Mouse (Mus musculus) retina, adult 2 months (tissue): ENCODE measurements around the gene Inpp5e.

Experiments
- DNase-seq: peaks from one replicate; pipeline ENCODE4 v3.0.0-alpha.2; 2012; ENCODE audit warnings: low read depth, low spot score

The Inpp5e gene

DNA sequence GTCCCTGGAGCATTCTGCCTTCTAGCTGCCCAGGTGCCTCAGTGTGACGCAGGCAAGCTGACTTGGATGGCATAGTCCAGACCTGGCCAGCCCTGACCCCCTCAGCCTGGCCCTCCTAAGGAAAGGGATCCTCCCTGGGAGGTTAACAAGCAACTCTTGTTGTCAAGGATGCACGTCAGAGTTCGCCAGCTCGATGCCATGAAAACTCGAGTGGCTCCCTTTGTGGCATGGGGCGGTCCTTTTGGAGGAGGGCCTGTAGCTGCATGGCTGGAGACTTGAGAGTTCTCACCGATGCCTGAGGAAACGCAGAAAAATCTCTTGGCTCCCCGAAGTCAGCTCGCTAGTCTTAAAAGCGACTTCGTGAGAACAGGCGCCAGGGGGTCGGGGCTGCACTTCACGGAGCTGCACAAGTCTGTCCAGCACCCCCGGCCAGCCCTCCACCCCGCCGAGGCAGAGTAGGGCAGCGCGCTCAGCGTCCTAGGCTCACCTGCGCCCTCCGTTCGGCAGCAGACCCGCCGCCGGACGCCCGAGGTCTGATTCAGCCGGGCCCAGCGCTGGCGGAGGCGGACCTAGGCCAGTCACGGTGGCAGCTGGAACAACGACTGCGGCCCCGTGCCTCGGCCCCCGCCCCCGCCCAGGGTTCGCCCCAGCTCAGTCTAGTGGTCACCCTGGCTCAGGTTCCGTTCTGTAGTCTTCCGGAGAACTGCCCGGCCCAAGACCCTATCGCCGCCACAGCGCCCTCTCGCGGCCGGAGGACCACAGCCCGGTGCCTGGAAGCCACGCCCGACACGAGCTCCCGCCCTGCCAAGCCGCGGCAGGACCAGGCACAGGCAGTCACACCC, at the start of gene Inpp5e:
Gene Inpp5e (minus strand): TSS at position 689 of the 842 bp plus-strand sequence.
- DNase-seq: peak; percentile 87

DNA sequence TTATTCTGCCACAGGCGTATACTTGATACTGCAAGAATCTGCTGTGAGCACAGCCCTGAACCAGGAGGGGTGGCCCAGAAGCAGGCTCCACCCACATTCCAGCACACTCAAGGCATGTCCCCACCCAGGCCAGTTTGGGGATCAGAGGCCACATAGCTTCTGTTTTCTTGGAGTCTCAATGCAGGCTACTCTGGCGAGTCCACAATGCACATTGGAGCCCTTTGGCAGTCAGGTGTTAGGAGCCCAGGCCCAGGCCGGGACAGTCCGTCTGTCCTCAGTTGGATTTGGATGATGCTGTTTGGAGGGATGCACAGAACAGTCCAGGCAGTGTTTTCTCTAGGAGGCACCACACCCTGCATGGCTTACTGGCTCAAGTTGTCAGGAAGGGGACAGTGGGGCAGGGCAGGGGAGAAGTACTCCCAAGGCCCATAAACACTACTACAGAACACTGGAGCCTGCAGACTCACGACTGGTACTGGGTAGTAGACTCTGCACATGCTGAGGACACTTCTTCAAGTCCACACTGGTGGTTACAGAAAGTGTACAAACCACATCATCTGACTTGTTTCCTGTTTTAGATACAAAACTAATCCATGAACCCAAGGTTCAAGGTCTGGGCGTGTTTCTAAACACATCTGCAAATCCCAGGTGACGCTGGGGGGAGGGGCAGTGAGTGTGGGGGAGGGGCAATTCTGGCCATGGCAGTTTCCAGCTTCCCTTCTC, 49.6 kb upstream of the Inpp5e start:
- no peak for DNase-seq

DNA sequence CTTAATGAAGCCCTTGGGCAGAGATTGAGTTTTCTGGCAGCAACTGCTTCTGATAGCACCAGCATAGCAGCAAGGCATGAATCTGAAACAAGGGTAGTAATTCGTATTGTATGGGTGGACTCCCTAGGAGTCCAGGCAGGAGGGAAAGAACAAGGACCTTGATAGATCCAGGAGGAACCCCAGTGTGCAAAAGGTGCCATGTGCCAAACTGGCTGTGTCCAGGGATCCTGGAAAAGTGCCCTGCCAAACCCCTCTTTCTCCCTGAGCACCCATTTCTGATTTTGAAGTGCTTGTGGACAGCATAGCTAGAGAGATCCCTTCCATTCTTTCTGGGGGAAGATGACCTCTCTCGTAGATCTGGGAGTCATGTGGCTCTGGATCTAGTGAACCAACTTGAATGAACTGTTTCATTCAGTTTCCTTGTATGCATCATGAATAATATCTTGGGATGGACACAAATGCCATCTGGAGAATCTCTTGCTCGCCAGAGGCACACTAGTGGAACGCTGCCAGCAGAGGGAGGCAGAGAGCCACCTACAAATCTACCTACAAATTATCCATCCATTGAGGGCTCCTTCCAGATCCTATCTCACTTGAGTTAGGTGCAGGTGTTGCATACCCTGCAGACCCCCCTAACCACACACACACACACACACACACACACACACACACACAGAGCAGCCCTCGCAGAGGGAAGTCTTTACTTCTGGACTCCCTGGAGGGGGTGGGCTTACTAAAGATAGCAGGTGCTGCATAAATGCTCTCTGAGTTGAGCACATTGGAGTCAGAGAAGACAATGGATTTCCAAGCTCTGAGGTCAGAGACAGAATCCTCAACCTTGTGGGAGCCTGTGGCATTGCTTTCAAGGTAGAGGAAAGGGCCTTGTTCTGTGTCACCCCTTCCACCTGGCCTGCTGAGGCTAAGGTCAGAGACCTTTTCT, 40.4 kb upstream of the Inpp5e start:
- peak; percentile 45 for DNase-seq

GRCm38 (mm10) chr2:26447451-26447850, 38.4 kb upstream of the Inpp5e start:
- DNase-seq: no peak

DNA sequence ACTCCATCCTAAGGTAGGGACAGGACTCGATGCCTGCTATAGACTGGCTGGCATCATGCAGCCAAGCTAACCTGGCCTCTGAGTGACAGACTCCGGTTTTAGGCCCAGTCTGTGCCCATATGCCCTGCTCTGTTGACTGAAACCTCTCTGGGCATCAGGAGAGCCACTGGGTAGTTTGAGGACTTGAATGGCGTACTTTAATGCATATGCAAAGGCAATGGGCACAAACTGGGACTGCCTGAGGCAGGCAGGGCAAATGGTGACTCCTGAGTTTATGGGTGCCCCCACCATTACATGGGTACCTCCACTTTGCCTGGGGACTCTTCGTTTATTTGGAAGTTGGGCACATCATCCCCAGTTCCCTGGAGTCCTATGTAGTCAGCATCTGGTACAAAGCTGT, 37.7 kb upstream of the Inpp5e start:
- DNase-seq: no peak

DNA sequence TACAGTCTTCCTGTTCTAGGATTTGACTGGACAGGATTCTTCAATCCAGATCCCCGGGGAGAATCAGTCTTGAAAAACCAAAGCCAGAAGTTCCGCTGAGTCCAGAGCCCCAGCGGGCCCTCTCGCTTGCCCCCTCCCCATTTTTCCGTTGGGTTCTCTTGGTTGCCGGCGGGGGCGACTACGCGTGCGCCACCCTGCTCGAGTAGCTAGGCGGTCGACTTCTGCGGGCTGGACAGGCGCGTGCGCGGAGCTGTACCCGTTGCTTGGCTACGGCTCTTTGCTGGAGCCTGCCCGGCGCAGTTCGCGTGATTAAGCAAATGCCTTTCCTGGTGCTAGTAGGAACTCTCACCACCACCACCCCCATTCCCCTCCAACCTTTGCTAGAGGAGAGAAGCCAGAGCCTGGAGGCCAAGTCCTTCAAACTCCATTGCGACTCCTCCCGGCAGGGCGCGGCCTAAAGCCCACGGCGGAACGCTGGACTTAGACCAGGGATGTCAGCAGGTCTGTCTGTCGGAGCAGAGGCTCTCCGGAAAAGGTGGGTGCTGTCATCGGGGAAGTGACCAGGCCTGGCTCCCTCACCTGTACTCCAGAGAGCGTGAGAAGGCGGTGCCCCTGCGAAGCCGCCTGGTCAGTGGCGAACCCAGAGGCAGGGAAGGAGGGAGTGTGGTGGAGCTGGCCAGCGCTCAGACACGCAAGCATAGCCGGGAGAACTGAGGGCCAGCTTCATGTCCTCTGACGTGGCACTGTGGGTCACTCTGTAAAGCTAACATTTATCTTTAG, 36.9 kb upstream of the Inpp5e start:
- DNase-seq: no peak

GRCm38 (mm10) chr2:26444946-26445665, 36.1 kb upstream of the Inpp5e start, which contains the start of gene Sec16a:
TSS of gene Sec16a (minus strand) at chr2:26445216.
- peak; percentile 100 for DNase-seq

- DNase-seq: no peak
These were observed 35.4 kb upstream of the Inpp5e start for GRCm38 (mm10) chr2:26444368-26444767.

DNA sequence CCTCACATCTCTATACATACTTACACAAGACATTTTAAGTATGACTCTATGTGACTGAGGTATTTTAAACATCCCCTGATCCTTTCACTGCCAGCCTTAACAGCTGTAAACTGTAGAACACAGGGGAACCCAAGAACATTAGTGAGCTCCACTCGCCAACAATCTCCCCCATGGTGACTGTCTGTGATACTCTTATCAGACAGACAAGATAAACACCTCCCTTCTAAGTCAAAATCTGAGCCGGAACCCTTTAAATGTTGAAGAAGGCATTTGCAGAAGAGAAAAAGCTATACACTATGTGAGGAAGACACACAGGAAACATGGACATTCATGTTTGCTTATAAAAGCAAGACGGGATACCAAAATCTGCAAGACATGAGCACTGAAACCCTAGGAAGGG, 34.9 kb upstream of the Inpp5e start:
- no peak for DNase-seq

- DNase-seq: no peak
These were observed 33.8 kb upstream of the Inpp5e start for GRCm38 (mm10) chr2:26442843-26443242.

GRCm38 (mm10) chr2:26441688-26442087, 32.7 kb upstream of the Inpp5e start:
- no peak for DNase-seq

GRCm38 (mm10) chr2:26441261-26441660, 32.3 kb upstream of the Inpp5e start:
- DNase-seq: no peak

GRCm38 (mm10) chr2:26439671-26440070, 30.7 kb upstream of the Inpp5e start:
- no peak for DNase-seq

GRCm38 (mm10) chr2:26438373-26438772, 29.4 kb upstream of the Inpp5e start:
- DNase-seq: no peak

- DNase-seq: no peak
These were observed 28.2 kb upstream of the Inpp5e start for GRCm38 (mm10) chr2:26437221-26437620.

GRCm38 (mm10) chr2:26434791-26435572, 26.0 kb upstream of the Inpp5e start:
- DNase-seq: no peak

- no peak for DNase-seq
These were observed 20.8 kb upstream of the Inpp5e start for GRCm38 (mm10) chr2:26429851-26430250.

- no peak for DNase-seq
These were observed 15.5 kb upstream of the Inpp5e start for GRCm38 (mm10) chr2:26424541-26424940.

- no peak for DNase-seq
These were observed 14.1 kb upstream of the Inpp5e start for GRCm38 (mm10) chr2:26423086-26423485.
